Mouse (Mus musculus) central nervous system, embryonic 11.5 days (tissue): ENCODE measurements around the gene Zp3. TPM values are rescaled to one million over a fixed set of nuclear protein-coding genes. Genes with fewer than 3 reads are reported as not detected.

Source experiments
- polyA plus RNA-seq: library from polyadenylated mRNA; depleted of rRNA; stranded (reverse); fragments of >200 nt; gene quantifications from 2 replicates; pipeline ENCODE4 v1.2.3, GENCODE M21; 2012; rRNA removed

Gene Zp3
- polyA plus RNA-seq = 0.09 and 0.10 TPM in 2 replicates

DNA sequence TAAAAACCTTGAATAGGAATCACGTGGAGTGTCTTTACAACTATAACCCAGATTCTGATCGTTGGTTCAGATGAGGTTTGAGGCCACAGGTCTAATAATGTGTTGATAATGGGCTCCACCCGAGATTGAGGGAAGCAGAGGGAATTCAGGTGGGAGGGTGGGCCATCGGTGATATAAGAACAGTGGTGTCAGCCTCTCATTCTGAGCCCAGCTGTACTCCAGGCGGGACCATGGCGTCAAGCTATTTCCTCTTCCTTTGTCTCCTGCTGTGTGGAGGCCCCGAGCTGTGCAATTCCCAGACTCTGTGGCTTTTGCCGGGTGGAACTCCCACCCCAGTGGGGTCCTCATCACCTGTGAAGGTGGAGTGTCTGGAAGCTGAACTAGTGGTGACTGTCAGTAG, at the start of gene Zp3:
TSS of gene Zp3 (plus strand) at position 196 of the 400 bp plus-strand sequence.

DNA sequence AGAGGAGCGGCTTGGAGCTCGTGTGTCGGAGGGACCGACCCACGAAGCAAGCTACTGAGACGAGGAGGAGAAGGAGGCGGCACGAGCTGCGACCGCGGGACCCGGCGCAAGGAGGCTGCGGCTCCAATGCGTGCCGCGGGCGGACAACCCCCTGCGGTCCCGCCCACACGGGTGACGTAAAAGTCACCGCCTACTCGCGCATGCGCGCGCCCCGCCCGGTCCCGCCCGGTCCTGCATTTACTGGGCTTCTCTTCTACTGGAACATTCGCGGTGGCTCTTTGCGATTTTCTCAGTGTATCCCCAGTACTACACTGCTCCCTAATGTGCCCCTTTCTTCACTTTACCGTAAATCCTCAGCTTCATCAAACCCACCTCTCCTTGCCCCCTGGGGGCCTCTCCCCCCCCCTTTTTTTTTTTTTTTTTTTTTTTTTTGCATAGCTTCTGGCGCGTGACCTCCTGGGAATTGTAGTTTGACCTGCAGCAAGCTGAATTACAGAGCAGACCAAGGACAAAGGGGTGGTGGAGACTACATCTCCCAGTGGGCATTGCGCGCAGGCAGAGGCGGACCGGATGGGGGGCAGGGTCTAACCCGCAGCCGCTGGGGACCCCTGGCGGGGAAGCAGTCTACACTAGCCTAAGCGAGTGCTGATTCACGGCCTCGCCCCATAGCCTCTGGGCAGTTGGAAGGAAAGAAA, 45.3 kb upstream of the Zp3 start, which contains the start of gene Ywhag:
TSS of gene Ywhag (minus strand) at position 136 of the 695 bp plus-strand sequence.

DNA sequence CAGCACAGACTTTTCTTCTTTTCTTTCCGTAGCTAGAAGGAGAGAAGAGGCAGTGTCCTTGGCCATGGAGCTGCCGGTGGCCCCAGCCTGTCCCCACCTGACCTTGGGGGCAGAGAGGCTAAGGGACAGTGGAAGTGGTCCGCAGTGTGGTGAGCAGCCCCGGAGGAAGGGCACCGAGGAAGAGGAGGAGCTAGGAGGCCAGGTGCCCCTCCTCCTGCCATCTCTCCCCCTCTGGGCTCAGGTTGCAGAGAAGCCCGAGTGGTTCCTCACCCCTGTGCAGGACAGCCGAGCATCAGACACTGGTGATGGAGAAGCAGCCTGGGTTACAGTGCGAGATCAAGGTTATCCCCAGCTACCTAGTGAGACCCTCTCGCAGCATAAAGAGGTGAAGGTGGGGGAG, 5.5 kb upstream of the Zp3 start, which contains the start of gene Ssc4d:
TSS of gene Ssc4d (minus strand) at position 167 of the 400 bp plus-strand sequence.

GRCm38 (mm10) chr5:135994725-135995687, 15.1 kb downstream of the Zp3 start, which contains the start of gene Dtx2:
TSS of gene Dtx2 (plus strand) at chr5:135994800.

Other genes starting within 250 kb of the Zp3 start
- gene Tmem120a, start 235.7 kb upstream of the Zp3 start, polyA plus RNA-seq = 17.2 and 21.9 TPM in 2 replicates
- gene Styxl1, start 201.7 kb upstream of the Zp3 start, polyA plus RNA-seq = 0.09 TPM in 1 of 2 replicates, not detected in the other
- 368 and 514 TPM in 2 replicates for gene Mdh2, start 201.6 kb upstream of the Zp3 start, polyA plus RNA-seq
- 25.2 and 42.1 TPM in 2 replicates for gene Srrm3, start 173.2 kb upstream of the Zp3 start, polyA plus RNA-seq
- 17.4 and 33.9 TPM in 2 replicates for gene Hspb1, start 92.2 kb upstream of the Zp3 start, polyA plus RNA-seq
- 154 and 188 TPM in 2 replicates for gene Ywhag, start 45.5 kb upstream of the Zp3 start, polyA plus RNA-seq
- gene Ssc4d, start 5.6 kb upstream of the Zp3 start, polyA plus RNA-seq = 1.3 and 4.9 TPM in 2 replicates
- 17.9 and 23.2 TPM in 2 replicates for gene Dtx2, start 14.7 kb downstream of the Zp3 start, polyA plus RNA-seq
- gene Upk3b, start 58.4 kb downstream of the Zp3 start, polyA plus RNA-seq = 1.2 and 5.9 TPM in 2 replicates
- 0.40 and 1.4 TPM in 2 replicates for gene Upk3bl, start 74.4 kb downstream of the Zp3 start, polyA plus RNA-seq
- 9.6 and 11.6 TPM in 2 replicates for gene Rasa4, start 103.8 kb downstream of the Zp3 start, polyA plus RNA-seq
- 60.6 and 156 TPM in 2 replicates for gene Polr2j, start 136.5 kb downstream of the Zp3 start, polyA plus RNA-seq
- gene Lrwd1, start 156.0 kb downstream of the Zp3 start, polyA plus RNA-seq = 57.3 and 57.6 TPM in 2 replicates
- gene Alkbh4, start 156.0 kb downstream of the Zp3 start, polyA plus RNA-seq = 18.0 and 18.6 TPM in 2 replicates
- 11.4 and 12.2 TPM in 2 replicates for gene Orai2, start 190.6 kb downstream of the Zp3 start, polyA plus RNA-seq
- gene Prkrip1, start 218.9 kb downstream of the Zp3 start, polyA plus RNA-seq = 55.9 and 83.2 TPM in 2 replicates